Mouse (Mus musculus) limb, embryonic 14.5 days (tissue): ENCODE results near the gene Zfp366. TPM values are rescaled to one million over a fixed set of nuclear protein-coding genes. Genes with fewer than 3 reads are reported as not detected.

ENCODE experiments used
- ATAC-seq: fragments of 200-750 bp; cut with Nextera tagmentation; 2 replicates; pipeline ENCODE4 v1.8.0; 2017; ENCODE audit warnings: low read depth, moderate number of reproducible peaks, moderate TSS enrichment; ENCODE audit not compliant: low FRiP score
- DNase-seq: peaks from one replicate; pipeline ENCODE4 v3.0.0-alpha.2; 2015; ENCODE audit warnings: low spot score
- H3K27ac ChIP-seq: fragments of 300-500 bp; sonication (generic); replicated peaks from 2 replicates; pipeline ENCODE4 v1.5.1; 2014; ENCODE audit warnings: low read depth, mild to moderate bottlenecking, low read length, moderate library complexity, mixed read lengths
- H3K27me3 ChIP-seq: fragments of 300-500 bp; sonication (generic); 2 replicates; pipeline ENCODE4 v1.6.1; 2014; ENCODE audit warnings: low read length, mixed read lengths; ENCODE audit not compliant: control insufficient read depth, insufficient read depth
- H3K36me3 ChIP-seq: fragments of 300-500 bp; sonication (generic); 2 replicates; pipeline ENCODE4 v1.6.1; 2014; ENCODE audit warnings: mild to moderate bottlenecking, low read length, moderate library complexity, mixed read lengths; ENCODE audit not compliant: control insufficient read depth, insufficient read depth
- H3K4me1 ChIP-seq: fragments of 300-500 bp; sonication (generic); 2 replicates; pipeline ENCODE4 v1.6.1; 2014; ENCODE audit warnings: antibody characterized with exemption, low read length, mixed read lengths; ENCODE audit not compliant: control insufficient read depth, insufficient read depth
- H3K4me2 ChIP-seq: fragments of 300-500 bp; sonication (generic); replicated peaks from 2 replicates; pipeline ENCODE4 v1.6.1; 2014; ENCODE audit warnings: low read depth, mild to moderate bottlenecking, low read length, moderate library complexity; ENCODE audit not compliant: severe bottlenecking
- H3K4me3 ChIP-seq: fragments of 300-500 bp; sonication (generic); replicated peaks from 2 replicates; pipeline ENCODE4 v1.5.1; 2014; ENCODE audit warnings: low read length
- H3K9ac ChIP-seq: fragments of 300-500 bp; sonication (generic); 2 replicates; pipeline ENCODE4 v1.6.1; 2014; ENCODE audit warnings: mild to moderate bottlenecking, low read depth, low read length, moderate library complexity; ENCODE audit not compliant: severe bottlenecking
- H3K9me3 ChIP-seq: fragments of 300-500 bp; sonication (generic); 2 replicates; pipeline ENCODE4 v1.6.1; 2016; ENCODE audit warnings: low read length; ENCODE audit not compliant: control insufficient read depth
- POLR2A ChIP-seq: fragments of 200-500 bp; IDR thresholded peaks from 2 replicates; pipeline ENCODE4 v1.8.0; 2012; ENCODE audit warnings: inconsistent platforms, mild to moderate bottlenecking, moderate library complexity, borderline replicate concordance; ENCODE audit not compliant: insufficient read depth, insufficient read length; ENCODE audit errors: extremely low read depth
- WGBS: fragments of 180-500 bp; shearing (Covaris S2); extraction: QIAGEN DNeasy Blood & Tissue Kit; methylation state at CpG from one replicate; pipeline ENCODE4 v1.1.7; 2014; 5-methylcytosine and 5-hydroxymethylcytosine counted together
- polyA plus RNA-seq, 2 experiments: library from polyadenylated mRNA; depleted of rRNA in 1 of 2; stranded (reverse) in 1 of 2; unstranded in 1 of 2; fragments of >200 nt; fragmentation: Nextera tagmentation in 1 of 2; extraction: Ambion mirVana in 1 of 2; gene quantifications; 2 replicates each; pipeline versions ENCODE4 v1.2.1 to v1.2.3; 2012 to 2014

Zfp366 gene
- polyA plus RNA-seq, 2 experiments = 0.73 to 2.5 TPM

GRCm38 (mm10) chr13:99244896-99245295 is 60.3 kb downstream of the Zfp366 start:
- H3K27me3 ChIP-seq = no peaks in the 10 kb centered on the region
- no peak overlapping the region for H3K9ac ChIP-seq
- H3K4me2 ChIP-seq = no peak overlapping the region
- peaks cover 3% of the 10 kb centered on the region for H3K4me1 ChIP-seq
- WGBS = 45% methylated on average over 3 of the region's 3 CpGs
- ATAC-seq (no peak), DNase-seq (no peak)
- no peak for TF ChIP-seq POLR2A
- no peaks in the 10 kb centered on the region for H3K36me3 ChIP-seq
- H3K4me3 ChIP-seq = no peak overlapping the region
- H3K27ac ChIP-seq = no peak overlapping the region
- H3K9me3 ChIP-seq = no peaks in the 10 kb centered on the region

DNA sequence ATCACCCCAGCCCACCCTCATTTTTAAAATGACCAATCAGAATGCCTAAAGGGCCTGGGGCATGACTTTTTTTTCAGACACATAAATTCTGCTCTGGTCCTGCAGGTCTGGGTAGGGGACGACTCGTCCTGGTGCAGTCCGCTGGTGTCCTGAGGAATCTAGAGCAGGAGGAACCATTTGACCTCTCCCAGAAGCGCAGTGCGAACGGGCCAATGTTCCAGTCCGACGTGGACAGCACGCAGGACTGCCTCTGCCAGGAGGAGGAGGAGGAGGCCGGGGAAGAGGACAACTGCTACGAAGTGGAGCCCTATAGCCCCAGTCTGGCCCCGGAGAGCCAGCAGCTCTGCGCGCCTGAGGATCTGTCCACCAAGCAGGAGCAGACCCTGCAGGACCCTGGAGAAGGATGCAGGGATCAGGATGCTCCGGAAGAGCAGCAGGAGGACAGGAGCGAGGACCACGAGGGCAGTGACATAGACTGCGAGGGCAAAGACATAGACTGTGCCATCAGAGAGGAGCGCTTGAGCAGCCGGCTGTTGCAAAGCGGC is 61.4 kb downstream of the Zfp366 start:
- no peak for TF ChIP-seq POLR2A
- Histone ChIP-seq H3K4me1 (no peaks in the 10 kb centered on the region), H3K9ac (no peak overlapping the region), H3K9me3 (no peaks in the 10 kb centered on the region), H3K27ac (no peak overlapping the region), H3K4me2 (no peak overlapping the region), H3K36me3 (no peaks in the 10 kb centered on the region), H3K27me3 (no peaks in the 10 kb centered on the region), H3K4me3 (no peak overlapping the region)
- 77% methylated on average over 21 of the region's 21 CpGs for WGBS
- ATAC-seq = no peak
- DNase-seq = no peak

GRCm38 (mm10) chr13:99250806-99251205 is 66.2 kb downstream of the Zfp366 start:
- no peak overlapping the region for H3K4me3 ChIP-seq
- no peak overlapping the region for H3K4me2 ChIP-seq
- 0 out of 2 replicates have a peak, but pooled peaks cover 5% of the 10 kb centered on the region for H3K9me3 ChIP-seq
- no peak overlapping the region for H3K27ac ChIP-seq
- no peak for DNase-seq
- H3K27me3 ChIP-seq = no peaks in the 10 kb centered on the region
- ATAC-seq = no peak
- H3K4me1 ChIP-seq = no peaks in the 10 kb centered on the region
- H3K9ac ChIP-seq = no peak overlapping the region
- 90% methylated on average over 2 of the region's 2 CpGs for WGBS
- no peak for TF ChIP-seq POLR2A
- H3K36me3 ChIP-seq = no peaks in the 10 kb centered on the region

- DNase-seq (no peak), ATAC-seq (no peak)
- Histone ChIP-seq H3K4me2 (no peak overlapping the region), H3K4me3 (no peak overlapping the region), H3K36me3 (no peaks in the 10 kb centered on the region), H3K27me3 (no peaks in the 10 kb centered on the region), H3K4me1 (no peaks in the 10 kb centered on the region), H3K9me3 (0 out of 2 replicates have a peak, but pooled peaks cover 5% of the 10 kb centered on the region), H3K9ac (no peak overlapping the region), H3K27ac (no peak overlapping the region)
- no peak for TF ChIP-seq POLR2A
These were observed 69.6 kb downstream of the Zfp366 start for GRCm38 (mm10) chr13:99254215-99254614.

- Histone ChIP-seq H3K27me3 (no peaks in the 10 kb centered on the region), H3K27ac (no peak overlapping the region), H3K4me1 (no peaks in the 10 kb centered on the region), H3K4me2 (no peak overlapping the region), H3K9ac (no peak overlapping the region), H3K9me3 (0 out of 2 replicates have a peak, but pooled peaks cover 5% of the 10 kb centered on the region), H3K36me3 (no peaks in the 10 kb centered on the region), H3K4me3 (no peak overlapping the region)
- ATAC-seq (no peak), DNase-seq (no peak)
- 39% methylated on average over 3 of the region's 3 CpGs for WGBS
- TF ChIP-seq POLR2A = no peak
These were observed 70.2 kb downstream of the Zfp366 start for GRCm38 (mm10) chr13:99254781-99255180.

DNA sequence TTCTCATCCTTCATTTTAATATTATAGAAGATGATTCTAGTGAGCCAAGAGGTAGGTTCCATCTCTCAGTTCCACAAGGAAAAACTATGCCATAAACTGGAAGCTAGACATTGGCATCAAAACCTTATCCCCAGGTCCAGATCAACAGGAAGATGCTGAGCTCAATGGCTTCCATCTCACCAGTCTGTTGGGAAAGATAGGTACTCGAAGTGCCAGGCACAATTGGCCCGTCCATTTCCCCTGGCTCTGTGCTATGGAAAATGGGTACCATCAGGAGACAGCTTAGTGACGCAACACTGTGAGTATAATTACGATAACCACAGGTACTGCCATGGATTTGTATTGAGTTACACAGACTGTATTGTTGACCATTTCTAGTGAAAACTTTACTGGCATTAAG is 72.3 kb downstream of the Zfp366 start:
- H3K27ac ChIP-seq = no peak overlapping the region
- ATAC-seq (no peak), DNase-seq (no peak)
- H3K4me3 ChIP-seq = no peak overlapping the region
- 83% methylated on average over 4 of the region's 4 CpGs for WGBS
- TF ChIP-seq POLR2A = no peak
- H3K4me2 ChIP-seq = no peak overlapping the region
- H3K27me3 ChIP-seq = no peaks in the 10 kb centered on the region
- H3K4me1 ChIP-seq = no peaks in the 10 kb centered on the region
- 0 out of 2 replicates have a peak, but pooled peaks cover 5% of the 10 kb centered on the region for H3K9me3 ChIP-seq
- no peak overlapping the region for H3K9ac ChIP-seq
- H3K36me3 ChIP-seq = no peaks in the 10 kb centered on the region
